Mouse (Mus musculus) spleen, postnatal 4 days (tissue): ENCODE results near the gene Bcap31.
A peak's percentile ranks its signal among the peaks of the same experiment; 100 is the strongest.

Experiments
- DNase-seq, 2 experiments: peaks; one replicate each; pipeline ENCODE4 v3.0.0; 2022; ENCODE audit warnings: low spot score in 2 of 2

Bcap31 gene

DNA sequence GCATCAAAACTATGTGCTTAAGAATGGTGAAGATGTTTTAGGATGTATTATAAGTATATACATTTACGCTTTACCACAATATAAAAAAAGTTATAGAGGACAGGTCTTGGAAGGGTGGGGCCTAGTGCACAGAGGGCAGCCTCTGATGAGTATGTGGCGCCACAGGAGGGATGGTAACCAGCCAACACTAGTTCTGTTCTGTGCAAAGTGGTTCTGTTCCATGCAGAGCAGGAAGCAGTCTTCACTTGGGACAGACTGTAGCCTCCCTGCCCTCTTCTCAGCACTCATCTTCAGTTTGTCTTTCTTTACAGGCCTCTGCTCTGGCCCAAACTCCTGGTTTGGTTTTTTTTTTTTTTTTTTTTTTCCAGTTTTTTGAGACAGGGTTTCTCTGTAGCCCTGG lies 31.8 kb downstream of the Bcap31 start:
- DNase-seq: no peak

- no peak for DNase-seq
Observed at GRCm38 (mm10) chrX:73676668-73677067, 39.3 kb downstream of the Bcap31 start.

DNA sequence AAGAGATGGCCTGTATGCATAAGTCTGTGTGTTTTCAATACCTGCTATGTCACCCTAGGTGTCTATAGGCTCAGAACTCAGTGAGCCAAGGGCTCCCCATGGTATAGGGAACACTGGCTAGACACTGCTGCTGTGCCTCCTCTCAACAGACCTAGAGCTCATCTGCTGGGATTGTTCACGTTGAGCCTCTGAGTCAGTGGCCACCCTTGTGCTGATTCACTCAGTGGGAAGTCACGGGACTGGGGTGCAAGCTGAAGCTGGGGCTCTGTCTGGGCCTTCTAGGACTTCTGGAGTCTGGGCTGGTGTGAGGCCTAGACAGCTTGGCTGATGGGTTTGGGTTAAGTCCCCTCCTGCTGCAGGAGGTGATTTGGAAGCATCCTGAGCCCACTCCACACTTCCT lies 40.7 kb downstream of the Bcap31 start:
- no peak for DNase-seq

DNA sequence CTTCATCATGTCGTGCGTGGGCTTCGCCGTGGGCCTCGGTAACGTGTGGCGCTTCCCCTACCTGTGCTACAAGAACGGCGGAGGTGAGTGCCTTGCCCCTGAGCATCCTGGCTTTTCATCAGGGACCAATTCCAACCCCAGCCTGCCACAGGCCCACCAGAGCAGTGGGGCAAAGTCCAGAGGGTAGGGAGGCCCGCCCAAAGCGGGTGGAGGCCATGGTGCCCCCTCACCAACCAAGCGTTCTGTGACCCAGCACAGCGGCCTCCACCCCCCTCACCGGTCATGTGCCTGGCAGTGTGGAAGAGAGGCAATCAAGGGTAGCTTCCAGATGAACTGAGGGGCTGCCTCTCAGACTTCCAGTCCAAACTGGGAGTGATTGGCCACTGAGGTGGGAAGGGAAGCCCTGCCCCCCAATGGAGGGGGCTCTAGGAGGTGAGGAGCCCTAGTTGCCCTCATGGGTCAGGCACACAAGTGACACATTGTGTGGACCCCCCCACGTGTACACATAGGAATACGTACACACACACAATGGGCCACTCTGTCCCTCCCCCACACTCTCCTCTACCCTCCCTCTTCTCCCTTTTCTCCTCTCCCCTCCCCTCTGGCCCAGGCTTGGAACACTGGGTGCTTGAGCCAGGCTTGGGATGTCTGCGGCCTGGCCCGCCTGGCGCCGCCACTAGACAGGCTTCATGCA lies 41.9 kb downstream of the Bcap31 start:
- DNase-seq: no peak

DNA sequence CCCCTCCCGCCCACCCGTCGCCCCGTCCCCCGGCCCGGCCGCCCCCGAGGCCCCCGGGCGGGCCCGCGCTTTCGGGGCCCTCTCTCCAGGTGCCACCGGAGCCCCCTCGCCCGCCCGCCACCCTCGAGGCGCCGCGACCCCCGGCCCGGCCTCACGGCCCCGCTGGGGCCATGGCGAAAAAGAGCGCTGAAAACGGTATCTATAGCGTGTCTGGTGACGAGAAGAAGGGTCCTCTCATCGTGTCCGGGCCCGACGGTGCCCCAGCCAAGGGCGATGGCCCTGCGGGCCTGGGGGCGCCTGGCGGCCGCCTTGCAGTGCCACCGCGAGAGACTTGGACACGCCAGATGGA lies 42.4 kb downstream of the Bcap31 start:
- DNase-seq: no peak

GRCm38 (mm10) chrX:73672879-73673618 lies 42.9 kb downstream of the Bcap31 start, which contains the start of gene Slc6a8:
Slc6a8 (plus strand) TSS chrX:73673150.
- DNase-seq: no peak

DNA sequence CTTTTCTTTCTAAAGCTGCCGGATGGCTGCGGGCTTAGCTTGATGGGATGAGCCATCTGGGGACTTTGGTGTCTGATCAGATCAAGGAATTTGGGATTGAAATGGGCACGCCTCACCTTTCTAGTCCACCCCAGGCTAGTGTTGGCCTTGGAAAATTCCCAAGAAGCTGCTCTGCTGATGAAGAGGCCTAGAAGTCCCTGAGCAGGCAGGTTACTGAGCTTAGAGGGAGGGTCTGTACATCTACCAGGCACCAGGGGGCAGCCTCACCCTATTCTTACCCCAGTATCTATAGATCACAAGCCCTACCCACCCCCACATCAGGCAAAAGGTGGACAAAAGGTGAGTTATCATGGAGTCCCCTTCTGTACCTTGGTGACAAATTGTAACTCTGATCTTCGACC lies 43.9 kb downstream of the Bcap31 start:
- peak in 1 of 2 experiments; percentile 28 for DNase-seq

DNA sequence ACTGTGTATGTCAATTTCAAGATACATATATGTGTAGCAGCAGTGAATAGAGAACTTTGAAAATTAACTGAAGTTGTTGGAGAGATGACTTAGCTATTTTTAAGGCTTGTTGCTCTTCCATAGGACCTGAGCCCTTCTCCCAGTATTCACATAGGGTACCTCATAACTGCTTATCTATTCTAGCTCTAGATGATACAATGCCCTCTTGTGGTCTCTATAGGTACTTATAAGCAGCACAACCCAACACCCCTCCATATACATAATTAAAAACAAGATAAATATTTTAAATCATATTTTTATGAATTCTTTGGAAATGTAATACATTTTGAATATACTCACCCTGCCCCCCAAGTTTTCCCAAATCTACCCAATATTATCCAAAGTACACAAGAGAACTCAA lies 52.8 kb downstream of the Bcap31 start:
- DNase-seq: no peak

DNA sequence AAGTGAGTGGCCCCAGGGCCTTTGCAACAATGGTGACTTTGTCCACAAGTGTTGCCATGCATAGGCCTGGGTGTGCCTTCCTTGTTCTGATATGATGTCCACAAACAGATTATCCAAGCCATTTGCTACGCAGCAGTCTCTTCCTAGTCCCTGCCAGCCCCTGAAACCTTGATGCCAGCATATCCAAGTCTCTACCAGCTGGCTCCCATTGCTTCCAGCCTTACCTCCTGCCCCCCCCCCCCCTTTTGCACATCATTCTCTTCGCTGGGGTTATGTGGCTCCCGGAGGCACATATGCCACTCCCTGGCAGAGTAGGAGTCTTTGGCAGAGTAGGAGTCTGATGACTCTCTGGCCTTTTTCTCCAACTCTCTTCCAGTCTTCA lies 55.7 kb downstream of the Bcap31 start:
- no peak for DNase-seq

DNA sequence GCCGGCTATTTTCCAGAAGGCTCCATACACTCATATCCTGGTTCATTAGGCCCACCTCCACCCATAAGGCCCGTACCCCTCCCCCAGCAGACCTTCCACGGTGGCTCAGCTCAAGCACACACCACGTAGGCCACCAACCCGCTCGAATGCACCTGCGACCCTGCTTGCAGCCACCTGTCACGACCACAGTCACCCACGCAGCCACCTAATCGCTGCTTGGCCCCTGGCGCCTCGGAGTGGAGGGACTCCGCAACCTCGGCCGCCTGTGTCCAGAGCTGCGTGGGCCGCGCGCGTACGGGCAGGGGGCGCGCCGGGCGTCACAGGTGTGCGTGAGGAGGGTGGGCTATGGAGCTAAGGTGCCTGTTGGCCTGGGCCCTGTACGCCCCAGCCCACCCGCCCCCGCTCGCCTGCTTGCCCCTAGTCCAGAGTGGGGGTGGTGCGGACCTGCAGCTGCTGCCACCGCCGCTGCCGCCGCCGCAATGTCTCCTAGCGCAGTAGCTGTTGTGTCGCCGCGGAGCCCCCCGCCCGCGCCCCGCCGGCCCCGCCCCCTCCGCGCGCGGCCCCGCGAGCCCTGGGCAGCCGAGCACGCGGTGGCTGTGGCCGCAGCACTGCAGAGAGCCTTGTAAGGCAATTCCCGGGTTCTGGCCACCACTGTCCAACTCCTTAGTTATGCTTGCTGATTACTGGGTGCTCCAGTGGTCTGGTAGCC lies 56.2 kb downstream of the Bcap31 start, which contains the start of gene Pnck:
Gene Pnck, minus strand, starts transcription at position 543 of the 709 bp plus-strand sequence.
- DNase-seq: no peak

- DNase-seq: no peak
Observed at GRCm38 (mm10) chrX:73658936-73659574, 56.9 kb downstream of the Bcap31 start.

GRCm38 (mm10) chrX:73658391-73658790 lies 57.6 kb downstream of the Bcap31 start:
- DNase-seq: no peak

- peak in 1 of 2 experiments; percentile 23 for DNase-seq
Observed at GRCm38 (mm10) chrX:73655529-73655928, 60.4 kb downstream of the Bcap31 start.

GRCm38 (mm10) chrX:73654177-73654576 lies 61.8 kb downstream of the Bcap31 start:
- peak in 1 of 2 experiments; percentile 68 for DNase-seq

GRCm38 (mm10) chrX:73653392-73653791 lies 62.6 kb downstream of the Bcap31 start:
- DNase-seq: no peak

DNA sequence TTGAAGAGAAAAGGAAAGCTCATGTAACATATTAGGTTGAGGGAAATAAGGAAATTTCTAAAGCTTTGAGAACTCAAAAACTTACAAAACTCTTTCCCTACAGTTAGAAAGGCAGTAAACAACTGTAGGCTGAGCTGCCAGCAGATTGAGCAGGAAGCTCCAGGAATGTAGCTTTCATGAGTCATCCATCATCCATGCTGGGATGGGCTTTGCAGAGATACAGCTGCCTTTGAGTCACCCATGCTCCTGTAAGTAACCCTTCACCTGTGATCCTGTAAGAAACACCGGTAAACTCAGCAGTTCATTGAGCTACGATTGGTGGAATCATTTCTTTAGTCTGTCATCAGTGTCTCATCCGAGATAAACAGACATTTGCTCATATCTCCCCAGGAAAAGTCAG lies 65.1 kb downstream of the Bcap31 start:
- no peak for DNase-seq

DNA sequence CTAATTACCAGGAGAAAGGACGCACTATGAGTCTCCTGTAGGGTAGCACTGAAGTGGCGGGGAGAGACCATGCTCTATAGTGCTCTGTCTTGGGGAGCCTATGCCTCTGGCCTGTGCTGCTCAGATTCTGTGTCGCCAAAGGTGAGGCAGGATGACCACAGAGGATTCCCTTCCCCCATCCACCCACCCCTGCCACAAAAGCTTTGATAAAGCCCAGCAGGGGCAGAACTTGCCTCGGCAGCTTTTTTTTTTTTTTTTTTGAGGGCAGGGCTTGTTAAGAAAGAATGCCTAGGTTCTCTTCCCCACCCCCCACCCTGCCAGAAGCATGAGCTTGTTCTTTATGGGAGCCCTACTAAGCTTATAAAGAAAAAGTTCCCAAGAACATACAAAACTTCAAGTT lies 70.9 kb downstream of the Bcap31 start:
- no peak for DNase-seq

DNA sequence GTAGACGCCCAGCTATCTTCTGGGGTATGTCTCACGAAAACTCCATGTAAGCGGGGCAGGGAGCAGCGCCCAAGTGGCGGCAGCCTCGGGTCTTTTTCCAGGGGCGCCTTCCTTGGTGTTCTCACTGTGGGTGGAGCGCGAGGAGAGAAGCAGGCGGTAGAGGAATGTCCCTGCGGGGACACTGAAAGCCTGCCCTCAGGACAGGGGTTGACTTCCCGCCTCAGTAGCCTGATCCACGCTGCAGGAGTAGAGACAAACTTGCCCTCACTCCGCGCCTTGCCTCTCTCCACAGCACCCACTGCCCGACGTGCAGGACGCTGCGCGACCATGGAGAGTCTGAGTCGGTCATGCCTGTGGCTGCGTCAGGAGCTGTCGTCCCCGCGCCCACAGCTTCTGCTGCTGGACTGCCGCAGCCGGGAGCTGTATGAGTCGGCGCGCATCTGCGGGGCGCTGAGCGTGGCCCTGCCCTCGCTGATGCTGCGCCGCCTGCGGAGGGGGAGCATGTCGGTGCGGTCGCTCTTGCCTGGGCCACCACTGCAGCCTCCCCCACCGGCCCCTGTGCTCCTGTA lies 76.0 kb downstream of the Bcap31 start:
- DNase-seq: no peak

DNA sequence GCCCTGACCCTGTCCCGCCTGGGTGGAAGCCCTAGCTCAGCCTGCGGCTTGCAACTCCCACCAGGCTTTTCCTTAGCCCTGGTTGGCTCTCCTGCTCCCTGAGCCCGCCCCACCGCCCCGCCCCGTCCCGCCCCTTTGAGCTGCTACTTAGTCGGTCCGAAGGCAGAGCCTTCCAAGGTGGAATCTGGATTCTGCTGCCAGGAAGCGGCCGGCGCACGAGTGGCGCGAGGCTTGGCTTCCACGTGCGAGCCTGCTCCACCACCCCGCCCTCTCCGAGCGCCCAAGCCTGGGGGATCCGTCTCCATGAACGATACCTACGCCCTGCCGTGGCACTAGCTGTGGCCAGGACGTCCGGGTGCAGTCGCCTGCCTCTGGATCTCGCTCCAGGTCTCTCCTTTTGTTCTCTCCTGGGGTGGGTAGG lies 76.7 kb downstream of the Bcap31 start, which contains the start of gene Dusp9:
Gene Dusp9, plus strand, starts transcription at position 165 of the 421 bp plus-strand sequence.
- no peak for DNase-seq

DNA sequence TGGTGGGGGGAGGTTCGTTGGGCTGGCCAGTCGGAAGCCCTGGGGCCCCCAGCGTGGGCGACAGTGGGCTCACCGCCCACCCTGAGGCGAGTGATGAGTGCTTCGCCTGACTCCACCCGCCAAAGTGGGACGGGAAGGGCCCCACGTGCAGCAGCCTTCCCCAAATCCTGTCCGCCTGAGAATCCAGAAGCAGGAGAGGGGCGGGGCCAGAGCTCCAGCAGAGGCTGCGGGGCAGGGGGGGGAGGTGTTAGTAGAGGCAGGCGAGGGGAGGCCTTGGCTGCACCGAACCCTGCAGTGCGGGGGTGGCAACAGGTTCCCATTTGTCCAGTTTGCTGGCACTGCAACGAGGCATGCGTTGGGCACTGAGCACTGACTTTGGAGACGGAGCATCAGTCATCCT lies 78.6 kb downstream of the Bcap31 start:
- no peak for DNase-seq
